Mouse (Mus musculus) mammary gland, adult 2 months (tissue): ENCODE results near the gene Exoc7. TPM values are rescaled to one million over a fixed set of nuclear protein-coding genes. Genes with fewer than 3 reads are reported as not detected.

ENCODE experiments used
- polyA plus RNA-seq: library from polyadenylated mRNA; depleted of rRNA; stranded (reverse); fragments of >200 nt; gene quantifications from 2 replicates; pipeline ENCODE4 v1.2.3, GENCODE M21; 2012; ENCODE audit warnings: low replicate concordance; rRNA removed

Gene Exoc7
- 27.4 and 47.5 TPM in 2 replicates for polyA plus RNA-seq

GRCm38 (mm10) chr11:116307019-116307725, at the start of gene Exoc7:
TSS of gene Exoc7 (minus strand) at chr11:116307233.

GRCm38 (mm10) chr11:116335244-116336036, 28.4 kb upstream of the Exoc7 start, which contains the start of gene Foxj1:
TSS of gene Foxj1 (minus strand) at chr11:116335399.

GRCm38 (mm10) chr11:116280751-116281663, 26.0 kb downstream of the Exoc7 start, which contains the start of gene Galr2:
TSS of gene Galr2 (plus strand) at chr11:116280939.

GRCm38 (mm10) chr11:116274045-116274666, 32.9 kb downstream of the Exoc7 start, which contains the start of gene Srp68:
TSS of gene Srp68 (minus strand) at chr11:116274217.

Other genes with a start within 250 kb of the Exoc7 start
- 14.4 and 37.9 TPM in 2 replicates for gene Unc13d, start 229.3 kb downstream of the Exoc7 start, polyA plus RNA-seq
- gene Wbp2, start 220.2 kb downstream of the Exoc7 start, polyA plus RNA-seq = 291 and 325 TPM in 2 replicates
- gene Trim47, start 180.0 kb downstream of the Exoc7 start, polyA plus RNA-seq = 42.5 and 95.6 TPM in 2 replicates
- 20.6 and 27.9 TPM in 2 replicates for gene Trim65, start 176.1 kb downstream of the Exoc7 start, polyA plus RNA-seq
- 44.1 and 64.5 TPM in 2 replicates for gene Mrpl38, start 168.4 kb downstream of the Exoc7 start, polyA plus RNA-seq
- 22.1 and 23.9 TPM in 2 replicates for gene Fbf1, start 139.1 kb downstream of the Exoc7 start, polyA plus RNA-seq
- gene Ten1, start 108.4 kb downstream of the Exoc7 start, polyA plus RNA-seq = 22.2 and 23.8 TPM in 2 replicates
- gene Acox1, start 108.2 kb downstream of the Exoc7 start, polyA plus RNA-seq = 109 and 191 TPM in 2 replicates
- gene Evpl, start 69.2 kb downstream of the Exoc7 start, polyA plus RNA-seq = 2.1 and 2.3 TPM in 2 replicates
- 30.3 and 47.4 TPM in 2 replicates for gene Srp68, start 33.0 kb downstream of the Exoc7 start, polyA plus RNA-seq
- gene Galr2, start 26.3 kb downstream of the Exoc7 start, polyA plus RNA-seq = 0.06 and 0.19 TPM in 2 replicates
- gene Foxj1, start 28.2 kb upstream of the Exoc7 start, polyA plus RNA-seq = 1.7 and 4.5 TPM in 2 replicates
- 7.3 TPM in 2 replicates for gene Rnf157, start 105.8 kb upstream of the Exoc7 start, polyA plus RNA-seq
- gene Ubald2, start 126.9 kb upstream of the Exoc7 start, polyA plus RNA-seq = 98.8 and 178 TPM in 2 replicates
- gene Qrich2, start 159.0 kb upstream of the Exoc7 start, polyA plus RNA-seq = 0.27 and 0.59 TPM in 2 replicates
- 72.4 and 102 TPM in 2 replicates for gene Prpsap1, start 187.0 kb upstream of the Exoc7 start, polyA plus RNA-seq
- 7.0 and 7.6 TPM in 2 replicates for gene Sphk1, start 223.7 kb upstream of the Exoc7 start, polyA plus RNA-seq